Mouse (Mus musculus): Measurements from ENCODE around the gene Psat1.

- no peak for TF ChIP-seq CTCF (conservative IDR thresholded peaks at IDR 0.05 in 1 of 2, IDR thresholded peaks at IDR 0.05 in 1 of 2; ENCODE audit: low read depth in 2 of 2, low read length in 2 of 2)
- no peak for TF ChIP-seq E2F4 (IDR thresholded peaks at IDR 0.05; ENCODE audit: insufficient replicate concordance, low read depth, low read length)
- TF ChIP-seq POLR2AphosphoS2 (IDR thresholded peaks at IDR 0.05; ENCODE audit: low read depth, low read length): no peak
- TF ChIP-seq MEF2A (IDR thresholded peaks at IDR 0.05; ENCODE audit: borderline replicate concordance, low read depth, low read length): no peak
- no peak for TF ChIP-seq ZC3H11A (IDR thresholded peaks at IDR 0.05; ENCODE audit: low read depth, low read length)
- no peak for TF ChIP-seq POLR2A (IDR thresholded peaks at IDR 0.05; ENCODE audit: low read depth, low read length)
- TF ChIP-seq NRF1 (IDR thresholded peaks at IDR 0.05; ENCODE audit: low read depth, low read length): no peak
- TF ChIP-seq JUN (IDR thresholded peaks at IDR 0.05; ENCODE audit: insufficient read depth, low read depth, low read length): no peak
- no peak for TF ChIP-seq USF1 (IDR thresholded peaks at IDR 0.05; ENCODE audit: low read depth, low read length)
- no peak for TF ChIP-seq EP300 (IDR thresholded peaks at IDR 0.05; ENCODE audit: low read length)
- TF ChIP-seq GABPA (IDR thresholded peaks at IDR 0.05; ENCODE audit: insufficient replicate concordance, low read depth, low read length): no peak
Observed at GRCm38 (mm10) chr19:15947237-15947636, at the start of gene Psat1.
